Mouse (Mus musculus): ENCODE measurements around the gene Pgk2. TPM values are rescaled to one million over a fixed set of nuclear protein-coding genes. Genes with fewer than 3 reads are reported as not detected.
"Not testable (repeated sequence)": the region's sequence is repeated elsewhere in the genome, so short reads cannot be mapped to it uniquely, and the experiment has no call there.

The Pgk2 gene
- not detected in 2 replicates for polyA plus RNA-seq (2014; fragmentation: Nextera tagmentation; extraction: Ambion mirVana)

DNA sequence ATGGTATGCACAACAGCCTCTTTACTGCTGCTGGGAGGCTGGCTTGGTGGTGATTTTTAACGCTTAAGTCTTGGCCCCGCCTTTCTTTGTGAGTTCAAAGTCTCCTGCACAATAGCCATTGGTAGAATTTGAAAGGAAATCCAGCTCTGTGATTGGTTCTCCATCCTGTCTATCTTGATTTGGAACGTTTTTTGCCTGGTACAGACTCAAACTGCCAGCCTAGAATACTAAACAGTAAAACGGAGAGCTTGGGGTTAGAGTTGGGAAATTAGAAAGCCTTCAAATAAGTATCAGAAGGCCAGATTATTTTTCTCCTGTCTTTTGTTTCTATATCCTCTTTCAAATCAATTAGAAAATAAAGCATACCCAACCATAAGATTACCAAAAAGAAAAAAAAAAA is at the start of gene Pgk2:
Gene Pgk2, minus strand, starts transcription at position 101 of the 400 bp plus-strand sequence.
- no peak within 1 kb of the TSS for H3K4me2 ChIP-seq (ENCODE audit: low read depth, low read length)
- 74% methylated on average over 4 of the region's 4 CpGs for WGBS
- no peaks in the 10 kb centered on the region for H3K4me1 ChIP-seq (ENCODE audit: control insufficient read depth, insufficient read depth, low read length)
- H3K9ac ChIP-seq (ENCODE audit: low read depth, low read length) = no peak within 1 kb of the TSS
- no peak for DNase-seq (ENCODE audit: low spot score)
- no peak within 1 kb of the TSS for H3K27ac ChIP-seq (replicated peaks; ENCODE audit: low read depth, low read length)
- H3K27me3 ChIP-seq (replicated peaks; ENCODE audit: control insufficient read depth, insufficient read depth, low read length) = no peaks in the 10 kb centered on the region
- no peak for ATAC-seq (ENCODE audit: low read depth)
- H3K4me3 ChIP-seq (ENCODE audit: low read depth, low read length) = no peak within 1 kb of the TSS
- no peaks in the 10 kb centered on the region for H3K36me3 ChIP-seq (ENCODE audit: control insufficient read depth, insufficient read depth, low read length)
- no peaks in the 10 kb centered on the region for H3K9me3 ChIP-seq (ENCODE audit: control insufficient read depth, low read length)

DNA sequence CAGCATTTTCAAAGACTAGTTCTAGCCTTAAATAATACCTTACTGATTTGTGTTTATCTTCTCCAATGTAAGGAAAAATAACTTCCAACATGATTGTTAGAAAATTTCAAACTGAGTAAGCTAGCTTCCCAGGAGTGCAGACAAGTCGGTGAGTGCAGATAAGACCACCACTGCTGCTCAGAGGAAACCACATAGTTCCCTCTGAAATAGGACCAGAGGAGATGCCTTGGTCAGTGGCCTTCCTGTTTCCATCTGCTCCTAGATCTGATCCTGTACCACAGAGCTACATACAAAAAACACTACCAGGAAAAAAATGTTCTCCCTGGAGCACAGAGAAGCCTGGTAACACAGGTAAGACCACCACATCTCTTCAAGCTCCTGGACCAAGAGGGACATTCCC is 44.0 kb upstream of the Pgk2 start:
- Histone ChIP-seq H3K4me3 (ENCODE audit: low read depth, low read length) (no peak overlapping the region), H3K27ac (replicated peaks; ENCODE audit: low read depth, low read length) (no peak overlapping the region), H3K9me3 (ENCODE audit: control insufficient read depth, low read length) (no peaks in the 10 kb centered on the region), H3K4me1 (ENCODE audit: control insufficient read depth, insufficient read depth, low read length) (no peaks in the 10 kb centered on the region), H3K4me2 (ENCODE audit: low read depth, low read length) (no peak overlapping the region), H3K9ac (ENCODE audit: low read depth, low read length) (no peak overlapping the region), H3K27me3 (replicated peaks; ENCODE audit: control insufficient read depth, insufficient read depth, low read length) (no peaks in the 10 kb centered on the region), H3K36me3 (ENCODE audit: control insufficient read depth, insufficient read depth, low read length) (no peaks in the 10 kb centered on the region)
- ATAC-seq (ENCODE audit: low read depth) (no peak), DNase-seq (ENCODE audit: low spot score) (no peak)
- 59% methylated on average over 1 of the region's 1 CpGs for WGBS

DNA sequence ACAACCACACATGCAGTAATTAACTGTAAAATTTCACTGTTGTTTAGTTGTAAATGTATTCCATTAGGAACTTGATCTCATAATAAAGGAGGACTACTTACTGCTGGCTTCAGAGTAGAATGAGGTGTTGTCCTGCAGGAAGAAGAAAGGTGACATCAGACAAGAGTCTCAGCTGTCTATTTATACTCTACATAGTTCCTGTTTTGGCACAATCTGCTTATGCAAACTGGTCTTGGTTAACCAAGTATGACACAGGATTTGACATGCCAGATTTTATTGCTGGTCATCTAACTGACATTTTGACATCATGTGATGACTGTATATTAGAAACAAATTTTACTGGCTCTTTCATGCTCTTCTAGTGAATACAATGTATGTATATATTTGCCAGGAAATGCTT is 33.7 kb upstream of the Pgk2 start, which contains the start of gene Crisp3:
Gene Crisp3, minus strand, starts transcription at position 154 of the 400 bp plus-strand sequence.
- H3K36me3 ChIP-seq (ENCODE audit: control insufficient read depth, insufficient read depth, low read length) = no peaks in the 10 kb centered on the region
- no peaks in the 10 kb centered on the region for H3K9me3 ChIP-seq (ENCODE audit: control insufficient read depth, low read length)
- H3K4me2 ChIP-seq (ENCODE audit: low read depth, low read length) = no peak within 1 kb of the TSS
- no peaks in the 10 kb centered on the region for H3K4me1 ChIP-seq (ENCODE audit: control insufficient read depth, insufficient read depth, low read length)
- H3K9ac ChIP-seq (ENCODE audit: low read depth, low read length) = no peak within 1 kb of the TSS
- DNase-seq (ENCODE audit: low spot score) (no peak), ATAC-seq (ENCODE audit: low read depth) (no peak)
- no peak within 1 kb of the TSS for H3K27ac ChIP-seq (replicated peaks; ENCODE audit: low read depth, low read length)
- H3K4me3 ChIP-seq (ENCODE audit: low read depth, low read length) = no peak within 1 kb of the TSS
- H3K27me3 ChIP-seq (replicated peaks; ENCODE audit: control insufficient read depth, insufficient read depth, low read length) = no peaks in the 10 kb centered on the region

DNA sequence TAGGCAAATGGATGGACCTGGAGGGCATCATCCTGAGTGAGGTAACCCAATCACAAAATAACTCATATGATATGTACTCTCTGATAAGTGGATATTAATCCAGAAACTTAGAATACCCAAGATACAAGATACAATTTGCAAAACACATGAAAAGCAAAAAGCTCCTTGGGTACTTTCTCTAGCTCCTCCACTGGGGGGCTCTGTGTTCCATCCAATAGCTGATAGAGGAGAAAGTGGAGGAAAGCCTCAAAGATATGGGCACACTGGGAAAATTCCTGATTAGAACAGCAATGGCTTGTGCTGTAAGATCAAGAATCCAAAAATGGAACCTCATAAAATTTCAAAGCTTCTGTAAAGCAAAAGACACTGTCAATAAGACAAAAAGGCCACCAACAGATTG is 6.6 kb downstream of the Pgk2 start:
- H3K9me3 ChIP-seq (ENCODE audit: control insufficient read depth, low read length); H3K9ac ChIP-seq (ENCODE audit: low read depth, low read length); H3K4me2 ChIP-seq (ENCODE audit: low read depth, low read length); H3K4me1 ChIP-seq (ENCODE audit: control insufficient read depth, insufficient read depth, low read length); H3K4me3 ChIP-seq (ENCODE audit: low read depth, low read length); ATAC-seq (ENCODE audit: low read depth); H3K36me3 ChIP-seq (ENCODE audit: control insufficient read depth, insufficient read depth, low read length); H3K27ac ChIP-seq (replicated peaks; ENCODE audit: low read depth, low read length); H3K27me3 ChIP-seq (replicated peaks; ENCODE audit: control insufficient read depth, insufficient read depth, low read length); DNase-seq (ENCODE audit: low spot score): not testable (repeated sequence)

DNA sequence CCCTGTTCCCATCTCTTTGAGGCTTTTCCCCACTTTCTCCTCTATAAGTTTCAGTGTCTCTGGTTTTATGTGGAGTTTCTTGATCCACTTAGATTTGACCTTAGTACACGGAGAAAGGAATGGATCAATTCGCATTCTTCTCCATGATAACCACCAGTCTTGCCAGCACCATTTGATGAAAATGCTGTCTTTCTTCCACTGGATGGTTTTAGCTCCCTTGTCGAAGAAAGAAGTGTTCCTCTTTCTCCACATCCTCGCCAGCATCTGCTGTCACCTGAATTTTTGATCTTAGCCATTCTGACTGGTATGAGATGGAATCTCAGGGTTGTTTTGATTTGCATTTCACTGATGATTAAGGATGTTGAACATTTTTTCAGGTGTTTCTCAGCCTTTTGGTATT is 18.2 kb downstream of the Pgk2 start:
- not testable (repeated sequence) for H3K4me1 ChIP-seq (ENCODE audit: control insufficient read depth, insufficient read depth, low read length); H3K27me3 ChIP-seq (replicated peaks; ENCODE audit: control insufficient read depth, insufficient read depth, low read length); H3K4me3 ChIP-seq (ENCODE audit: low read depth, low read length); H3K4me2 ChIP-seq (ENCODE audit: low read depth, low read length); ATAC-seq (ENCODE audit: low read depth); H3K9me3 ChIP-seq (ENCODE audit: control insufficient read depth, low read length); H3K9ac ChIP-seq (ENCODE audit: low read depth, low read length); H3K27ac ChIP-seq (replicated peaks; ENCODE audit: low read depth, low read length); H3K36me3 ChIP-seq (ENCODE audit: control insufficient read depth, insufficient read depth, low read length); DNase-seq (ENCODE audit: low spot score)
- WGBS = 81% methylated on average over 4 of the region's 4 CpGs

DNA sequence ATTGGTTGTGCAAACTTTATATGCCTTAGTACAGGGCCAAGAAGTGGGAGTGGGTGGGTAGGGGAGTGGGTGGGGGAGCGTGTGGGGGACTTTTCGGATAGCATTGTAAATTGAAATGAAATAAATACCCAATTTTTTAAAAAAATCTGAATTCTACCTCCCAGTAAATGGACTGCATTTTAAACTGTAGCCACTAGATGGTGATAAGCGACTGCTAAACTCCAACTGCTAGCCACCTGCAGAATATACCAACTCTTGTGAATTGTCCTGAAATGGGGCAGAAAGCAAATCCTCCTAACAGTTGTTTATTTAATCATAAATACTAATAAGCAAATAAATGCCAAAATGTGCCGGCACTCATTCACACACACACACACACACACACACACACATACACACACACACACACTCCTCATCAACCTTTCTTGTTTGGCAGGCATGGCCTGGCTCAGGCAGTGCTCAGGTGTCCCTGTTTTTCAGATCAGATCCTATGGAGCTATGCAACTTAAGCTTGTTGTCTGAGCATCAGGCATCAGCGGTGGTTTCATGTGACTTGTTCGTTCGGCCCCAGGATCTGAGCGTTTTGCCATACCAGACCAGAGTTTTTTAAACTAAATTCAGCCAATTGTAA is 50.6 kb downstream of the Pgk2 start:
- not testable (repeated sequence) for ATAC-seq (ENCODE audit: low read depth); H3K4me1 ChIP-seq (ENCODE audit: control insufficient read depth, insufficient read depth, low read length); H3K27me3 ChIP-seq (replicated peaks; ENCODE audit: control insufficient read depth, insufficient read depth, low read length); H3K9ac ChIP-seq (ENCODE audit: low read depth, low read length); DNase-seq (ENCODE audit: low spot score); H3K27ac ChIP-seq (replicated peaks; ENCODE audit: low read depth, low read length); H3K36me3 ChIP-seq (ENCODE audit: control insufficient read depth, insufficient read depth, low read length); H3K9me3 ChIP-seq (ENCODE audit: control insufficient read depth, low read length); H3K4me2 ChIP-seq (ENCODE audit: low read depth, low read length); H3K4me3 ChIP-seq (ENCODE audit: low read depth, low read length)
- WGBS = 32% methylated on average over 8 of the region's 8 CpGs

Other genes starting within 250 kb of the Pgk2 start
- gene AC192777.2, start 113.2 kb downstream of the Pgk2 start, polyA plus RNA-seq (2014; fragmentation: Nextera tagmentation; extraction: Ambion mirVana) = not detected in 2 replicates
- gene Crisp3, start 33.6 kb upstream of the Pgk2 start, polyA plus RNA-seq (2014; fragmentation: Nextera tagmentation; extraction: Ambion mirVana) = 0.19 TPM in 1 of 2 replicates, not detected in the other
- 0.38 and 0.63 TPM in 2 replicates for gene Crisp1, start 110.6 kb upstream of the Pgk2 start, polyA plus RNA-seq (2014; fragmentation: Nextera tagmentation; extraction: Ambion mirVana)

Data from embryonic facial prominence, embryonic 14.5 days (tissue).